Mouse (Mus musculus): Measurements from ENCODE around the gene Ovol3. TPM values are rescaled to one million over a fixed set of nuclear protein-coding genes. Genes with fewer than 3 reads are reported as not detected.

Gene Ovol3
- total RNA-seq (2023), result not detected

DNA sequence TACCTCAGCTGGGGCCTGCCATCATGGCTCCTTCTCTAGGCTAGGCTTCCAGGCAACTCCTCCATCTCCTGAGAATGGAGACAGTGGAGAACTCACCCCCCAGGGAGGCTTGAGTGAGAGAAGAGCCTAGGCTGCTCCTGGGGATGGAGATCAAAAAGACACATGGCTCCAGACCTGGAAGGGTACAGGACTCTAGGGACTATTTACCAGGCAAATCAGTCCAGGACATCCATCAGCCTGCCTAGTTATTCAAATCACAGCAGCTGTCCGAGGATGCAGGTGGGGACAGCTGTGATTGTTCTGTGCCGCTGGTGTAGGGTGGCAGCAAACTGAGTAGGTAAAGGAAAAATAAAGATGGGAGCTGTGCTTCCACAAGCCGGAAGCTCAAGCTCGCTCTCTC is at the start of gene Ovol3:
TSS of gene Ovol3 (minus strand) at position 101 of the 400 bp plus-strand sequence.

DNA sequence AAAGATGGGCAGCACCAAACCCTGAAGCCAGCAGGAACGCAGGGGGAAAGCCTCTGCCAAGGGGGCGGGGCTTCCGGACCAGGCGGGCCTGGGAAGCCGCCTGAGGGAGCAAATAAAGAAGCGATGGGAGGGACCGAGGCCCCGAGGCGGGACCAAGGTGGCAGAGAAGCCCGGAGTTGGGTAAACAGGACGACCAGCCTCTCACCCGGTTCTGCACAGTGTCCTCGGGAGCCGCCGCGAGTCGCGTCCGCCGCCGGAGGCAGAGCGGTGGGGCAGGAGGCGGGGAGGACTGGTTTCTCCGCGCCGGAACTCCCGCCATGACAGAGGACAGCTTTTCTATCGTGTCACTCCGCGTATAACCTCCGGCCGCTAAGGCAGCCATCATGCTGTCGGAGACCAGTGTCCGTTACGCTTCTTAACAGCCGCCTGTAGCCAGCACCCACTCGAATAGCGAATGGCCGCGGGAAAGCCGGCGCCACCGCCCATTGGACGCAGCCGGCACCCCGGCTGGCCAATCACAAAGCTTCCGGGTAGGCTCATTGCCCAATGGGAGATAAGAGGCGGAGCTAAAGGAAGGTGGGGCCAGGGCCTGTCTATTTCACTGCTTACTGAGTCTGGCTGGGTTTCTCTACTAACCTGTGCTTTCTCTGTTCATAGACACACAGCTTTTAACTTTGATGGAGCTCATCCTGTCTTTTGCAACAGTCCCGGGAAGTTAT is 44.6 kb upstream of the Ovol3 start, which contains the start of the genes Thap8 and Wdr62:
TSS of gene Thap8 (plus strand) at position 144 of the 719 bp plus-strand sequence.
TSS of gene Wdr62 (minus strand) at position 469 of the 719 bp plus-strand sequence.

DNA sequence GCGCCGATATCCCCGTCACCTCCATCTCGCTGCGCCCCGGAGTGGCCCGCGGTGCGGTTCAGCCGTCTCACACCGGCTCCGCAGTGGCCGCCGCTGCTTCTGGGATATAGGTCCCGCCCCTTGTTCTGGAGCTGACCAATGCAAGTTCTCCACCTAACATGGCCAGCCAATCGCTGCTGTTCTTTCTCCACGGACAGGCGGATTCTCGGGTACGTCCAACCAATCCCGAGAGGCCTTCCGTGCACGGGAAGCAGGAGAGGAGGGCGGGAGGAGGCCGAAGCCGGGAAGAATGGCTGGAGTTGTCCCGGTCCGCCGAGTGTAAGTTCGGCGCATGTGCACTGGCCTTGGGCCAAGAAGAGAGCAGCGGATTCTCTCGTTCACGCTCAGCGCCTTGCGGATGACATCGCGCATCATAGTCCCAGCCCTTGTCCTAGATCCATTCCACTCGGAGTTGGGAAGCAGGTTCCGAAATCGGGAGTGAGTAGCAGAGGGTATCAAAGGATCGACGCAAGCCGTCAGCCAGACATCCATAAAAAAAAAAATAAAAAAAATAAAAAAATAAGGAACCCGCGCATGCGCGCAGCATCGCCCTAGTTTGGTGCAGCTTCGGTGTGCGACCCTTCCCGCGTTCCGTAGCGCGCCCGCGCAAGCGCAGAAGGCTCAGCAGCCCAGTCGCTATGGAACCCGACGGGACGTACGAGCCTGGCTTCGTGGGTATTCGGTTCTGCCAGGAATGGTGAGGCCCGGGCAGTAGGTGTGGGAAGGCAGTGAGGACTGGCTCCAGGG is 3.7 kb downstream of the Ovol3 start, which contains the start of the genes Polr2i and Tbcb:
TSS of gene Polr2i (plus strand) at position 280 of the 786 bp plus-strand sequence.
TSS of gene Tbcb (minus strand) at position 604 of the 786 bp plus-strand sequence.

DNA sequence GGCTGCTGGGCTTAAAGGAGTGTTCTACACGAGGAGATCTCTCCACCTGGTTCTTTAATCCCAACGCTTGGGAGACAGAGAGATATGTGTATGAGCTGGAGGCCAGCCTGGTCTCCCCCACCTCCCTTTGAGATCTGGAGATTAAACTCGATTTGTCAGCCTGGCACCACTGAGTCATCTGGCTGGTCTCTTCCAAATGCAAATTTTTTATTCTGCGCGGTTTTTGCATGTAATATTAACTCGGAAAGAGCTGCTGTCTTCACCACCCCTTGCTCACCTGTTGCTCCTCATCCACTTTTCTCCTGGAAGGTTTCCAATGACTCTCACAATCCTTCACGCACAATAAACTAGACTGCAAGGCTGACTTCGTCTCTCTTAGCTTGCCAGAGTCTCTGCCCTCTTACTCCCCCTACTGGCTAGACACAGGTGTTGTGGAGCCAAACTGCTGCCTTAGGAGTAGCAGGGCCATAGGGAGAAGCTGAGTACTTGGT is 37.0 kb downstream of the Ovol3 start, which contains the start of gene Capns1:
TSS of gene Capns1 (minus strand) at position 331 of the 491 bp plus-strand sequence.

DNA sequence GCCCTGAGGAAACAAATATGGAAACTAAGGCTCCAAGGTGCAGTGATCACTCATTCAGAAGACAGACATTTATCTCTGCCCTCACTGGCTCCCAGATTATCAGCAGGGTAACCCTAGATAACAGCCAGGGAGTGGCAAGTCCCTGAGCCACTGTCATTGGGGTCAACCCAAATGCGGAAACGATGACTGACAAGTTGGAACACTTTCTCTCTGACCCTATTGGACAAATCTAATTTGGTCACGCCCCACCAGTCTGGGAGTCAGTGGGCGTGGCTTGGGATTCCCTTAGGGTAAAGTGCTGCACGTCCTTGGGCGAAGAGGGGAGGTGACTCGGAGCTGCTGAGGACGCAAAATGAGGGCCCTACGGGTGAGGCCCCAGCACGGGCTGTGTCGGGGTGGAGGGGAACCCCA is 51.6 kb downstream of the Ovol3 start, which contains the start of gene Cox7a1:
TSS of gene Cox7a1 (plus strand) at position 266 of the 411 bp plus-strand sequence.

Other genes starting within 250 kb of the Ovol3 start
- 1 to 10 TPM; 5.5 to 6.3 TPM for gene Zfp14, start 184.3 kb downstream of the Ovol3 start, total RNA-seq (2023)
- gene Zfp82, start 162.8 kb downstream of the Ovol3 start, total RNA-seq (2023), result 1 to 10 TPM; 5.5 to 7.1 TPM
- gene Gm26920, start 145.3 kb downstream of the Ovol3 start, total RNA-seq (2023), result not detected
- 10 to 100 TPM in 1 of 2 experiments, 1 to 10 TPM in 1; 7.1 to 10.5 TPM for gene Zfp566, start 145.2 kb downstream of the Ovol3 start, total RNA-seq (2023)
- gene Zfp260, start 140.9 kb downstream of the Ovol3 start, total RNA-seq (2023), result 10 to 100 TPM; 50.5 to 60.3 TPM
- gene Zfp382, start 113.8 kb downstream of the Ovol3 start, total RNA-seq (2023), result 10 to 100 TPM; 11.6 to 16.6 TPM
- gene Zfp146, start 66.0 kb downstream of the Ovol3 start, total RNA-seq (2023), result 10 to 100 TPM; 53.4 to 56.2 TPM
- gene Cox7a1, start 51.6 kb downstream of the Ovol3 start, total RNA-seq (2023), result 1 to 10 TPM in 1 of 2 experiments, not detected in 1; 1.8 TPM
- 100 to 1,000 TPM; 155 to 167 TPM for gene Capns1, start 36.9 kb downstream of the Ovol3 start, total RNA-seq (2023)
- gene Polr2i, start 3.8 kb downstream of the Ovol3 start, total RNA-seq (2023), result 10 to 100 TPM; 35.1 to 43.9 TPM
- gene Tbcb, start 3.5 kb downstream of the Ovol3 start, total RNA-seq (2023), result 10 to 100 TPM; 26.0 to 27.3 TPM
- gene Thap8, start 44.4 kb upstream of the Ovol3 start, total RNA-seq (2023), result 1 to 10 TPM in 1 of 2 experiments, under 1 TPM in 1; 0.44 to 1.3 TPM
- gene Wdr62, start 44.7 kb upstream of the Ovol3 start, total RNA-seq (2023), result 1 to 10 TPM; 4.0 to 8.4 TPM
- gene Clip3, start 56.0 kb upstream of the Ovol3 start, total RNA-seq (2023), result under 1 TPM; 0.64 to 0.65 TPM
- gene Alkbh6, start 73.0 kb upstream of the Ovol3 start, total RNA-seq (2023), result 10 to 100 TPM; 39.8 to 42.3 TPM
- 1 to 10 TPM; 5.5 to 6.3 TPM for gene Syne4, start 79.1 kb upstream of the Ovol3 start, total RNA-seq (2023)
- 1 to 10 TPM; 6.6 to 9.5 TPM for gene E130208F15Rik, start 86.0 kb upstream of the Ovol3 start, total RNA-seq (2023)
- gene Sdhaf1, start 88.2 kb upstream of the Ovol3 start, total RNA-seq (2023), result 10 to 100 TPM in 1 of 2 experiments, 1 to 10 TPM in 1; 8.8 to 11.4 TPM
- not detected for gene Lrfn3, start 127.0 kb upstream of the Ovol3 start, total RNA-seq (2023)
- 10 to 100 TPM; 10.7 to 27.3 TPM for gene Tyrobp, start 178.0 kb upstream of the Ovol3 start, total RNA-seq (2023)
- 100 to 1,000 TPM; 185 to 201 TPM for gene Hcst, start 184.1 kb upstream of the Ovol3 start, total RNA-seq (2023)
- gene Nfkbid, start 186.0 kb upstream of the Ovol3 start, total RNA-seq (2023), result 10 to 100 TPM; 40.1 to 45.7 TPM
- 1 to 10 TPM; 3.8 to 4.3 TPM for gene Aplp1, start 209.8 kb upstream of the Ovol3 start, total RNA-seq (2023)
- gene Kirrel2, start 222.0 kb upstream of the Ovol3 start, total RNA-seq (2023), result not detected
- not detected for gene Nphs1, start 222.6 kb upstream of the Ovol3 start, total RNA-seq (2023)

All from T-cell, adult 66 days (primary cell).